Mouse (Mus musculus): Measurements from ENCODE around the gene Bhlhe41.

Gene Bhlhe41

DNA sequence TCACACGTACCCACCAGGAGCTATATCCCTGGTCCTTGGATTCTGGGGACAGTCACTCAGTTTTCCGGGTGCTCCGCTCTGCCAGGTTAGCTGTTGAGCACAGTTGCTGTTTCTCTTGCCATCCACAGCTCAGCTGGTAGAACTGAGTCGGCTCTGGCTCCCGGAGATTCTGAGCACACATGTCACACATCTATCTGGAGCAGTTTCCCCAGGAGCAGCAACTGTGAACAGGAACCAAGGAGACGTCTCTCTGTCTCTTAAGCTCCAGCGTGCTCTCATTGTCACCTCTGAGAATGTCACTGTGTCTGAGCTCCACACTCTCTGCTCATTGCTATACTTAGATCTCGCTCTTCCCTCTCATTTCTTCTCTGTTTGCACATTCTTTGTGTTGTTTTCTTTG, 32.4 kb downstream of the Bhlhe41 start:
- DNase-seq, result no peak

DNA sequence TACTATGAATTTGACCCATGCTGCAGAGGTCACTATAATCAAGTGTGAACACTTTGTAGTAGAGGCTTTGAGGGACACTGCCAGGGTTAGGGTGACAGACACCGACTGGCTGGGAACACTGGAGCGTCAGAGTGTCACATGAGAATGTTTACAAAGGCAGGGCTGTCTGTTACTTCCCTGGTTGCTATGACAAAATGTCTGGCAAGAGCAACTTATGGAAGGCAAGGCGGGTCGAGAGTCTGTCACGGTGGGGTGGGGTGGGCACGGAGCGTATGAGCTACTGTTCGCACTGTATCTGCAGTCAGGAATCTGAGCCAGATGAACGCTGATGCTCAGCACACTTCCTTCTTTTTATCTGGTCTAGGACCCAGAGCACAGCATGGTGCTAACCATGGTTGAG, 34.7 kb downstream of the Bhlhe41 start:
- DNase-seq, result peak; percentile 57

DNA sequence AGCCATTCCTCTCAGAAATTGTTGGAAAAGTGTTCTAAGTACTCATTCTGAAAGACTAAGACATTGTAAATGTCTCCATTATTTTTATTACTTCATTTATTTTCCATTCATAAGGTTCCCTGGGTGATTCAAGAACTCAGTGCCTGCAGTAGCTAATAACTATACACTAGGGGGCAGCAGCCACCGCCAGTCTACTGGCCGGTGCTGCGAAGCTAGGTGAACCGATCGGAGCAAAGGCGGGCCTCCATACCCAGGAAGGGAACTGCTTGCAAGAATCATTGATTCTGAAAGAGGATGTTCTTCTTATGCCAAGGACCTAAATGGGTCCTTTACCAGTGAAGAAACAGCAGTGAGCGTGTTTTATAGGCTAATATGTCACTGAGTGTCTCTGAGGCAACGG, 35.2 kb downstream of the Bhlhe41 start:
- DNase-seq, result peak; percentile 68

DNA sequence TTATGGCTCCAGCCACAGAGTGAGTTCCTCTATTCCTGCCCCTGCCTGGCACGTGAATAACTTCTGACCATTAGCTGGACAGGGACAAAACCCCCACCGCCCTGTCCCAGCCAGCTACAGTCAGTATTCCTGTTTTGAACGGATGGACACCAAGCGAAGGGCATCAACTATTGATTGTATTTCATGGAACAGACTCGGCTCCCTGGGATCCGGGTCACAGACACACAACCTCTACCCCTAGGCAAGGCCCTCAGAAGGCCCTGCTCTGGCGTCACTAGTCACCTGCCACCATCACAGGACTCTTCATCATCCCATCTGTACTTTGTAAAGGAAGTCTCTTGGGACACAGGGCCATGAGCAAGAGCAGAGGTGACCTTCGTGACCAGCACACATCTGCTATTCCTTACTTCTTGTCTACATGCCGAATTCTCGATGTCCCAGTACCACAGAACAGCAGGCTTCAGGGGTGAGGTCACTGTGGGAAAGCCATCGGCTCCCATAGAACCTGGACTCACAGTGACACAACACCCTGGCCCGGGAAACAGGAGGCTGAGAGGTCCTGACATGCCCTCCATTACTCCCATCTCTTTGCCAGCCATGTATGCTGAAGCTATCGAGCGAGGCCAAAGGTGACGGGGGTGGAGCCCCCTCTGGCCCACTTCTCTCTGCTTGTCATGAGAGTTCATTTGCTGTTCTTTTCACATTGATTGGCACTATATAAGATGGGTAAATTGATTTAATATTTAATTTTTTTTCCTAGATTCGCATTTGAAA, 36.1 kb downstream of the Bhlhe41 start:
- no peak for DNase-seq

DNA sequence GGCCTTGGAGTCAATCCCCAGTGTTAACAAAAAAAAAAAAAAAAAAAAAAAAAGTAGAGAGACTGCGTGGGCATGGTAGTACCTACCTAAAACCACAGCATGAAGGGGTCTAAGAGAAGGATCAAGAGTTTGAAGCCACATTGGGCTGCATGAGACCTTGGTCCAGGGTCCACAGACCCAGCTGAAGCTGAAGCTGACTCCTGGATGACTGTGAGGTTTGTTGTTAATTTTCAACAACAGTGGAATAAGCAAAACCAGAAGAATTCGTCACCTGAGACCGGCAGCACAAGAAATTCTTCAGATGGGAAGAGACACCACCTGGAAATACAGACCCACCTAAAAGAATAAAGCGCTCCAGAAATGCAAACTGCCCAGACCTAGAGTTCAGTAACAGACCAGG, 39.1 kb downstream of the Bhlhe41 start:
- DNase-seq, result no peak

DNA sequence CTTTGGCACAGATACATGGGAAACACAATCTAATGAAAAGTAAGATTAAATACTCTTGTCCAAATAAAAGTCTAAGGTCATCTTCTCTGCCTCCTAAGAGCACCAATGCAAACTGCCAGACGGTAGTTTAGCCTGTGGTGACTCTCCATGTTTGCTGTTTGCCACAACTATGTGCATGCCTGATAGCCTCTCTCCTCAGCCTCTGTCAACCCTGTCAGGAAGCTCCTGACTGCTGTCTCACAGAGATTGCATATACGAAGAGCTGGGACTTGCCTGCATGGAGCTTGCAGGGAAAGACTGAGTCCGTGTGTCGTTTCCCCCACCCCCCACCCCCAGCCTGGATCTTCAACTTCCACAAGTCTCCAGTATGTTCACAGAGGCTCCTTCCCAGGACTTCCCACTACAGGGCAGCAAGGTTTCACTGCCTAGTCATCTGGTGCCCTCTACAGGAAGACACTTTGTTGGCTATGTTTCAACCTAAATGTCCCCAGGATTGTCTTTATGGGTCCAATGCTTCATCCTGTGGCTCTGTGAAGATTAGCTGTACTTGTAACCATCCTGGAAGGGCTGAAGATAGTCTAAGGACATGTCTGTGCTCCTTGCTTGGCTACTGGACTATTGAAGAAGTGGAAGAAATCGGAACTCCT, 41.6 kb downstream of the Bhlhe41 start:
- no peak for DNase-seq

DNA sequence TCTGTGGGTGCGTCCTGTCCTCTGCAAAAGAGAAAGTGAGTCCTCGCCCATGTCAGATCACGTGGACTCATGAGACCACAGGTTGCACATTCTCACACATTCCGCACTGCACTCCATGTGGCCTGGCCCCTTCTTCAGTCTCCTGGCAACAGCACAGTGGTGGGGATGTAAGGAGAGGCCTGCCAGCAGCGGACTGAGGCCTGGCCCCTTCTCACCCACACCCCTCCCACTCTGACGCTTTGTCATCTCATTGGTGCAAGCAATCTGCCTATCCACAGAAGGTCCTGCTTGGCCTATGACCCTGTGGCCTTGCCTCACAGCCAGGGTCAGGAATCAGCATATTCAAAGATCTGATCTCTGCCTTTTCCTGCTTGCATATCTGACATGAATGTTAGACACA, 42.3 kb downstream of the Bhlhe41 start:
- no peak for DNase-seq

DNA sequence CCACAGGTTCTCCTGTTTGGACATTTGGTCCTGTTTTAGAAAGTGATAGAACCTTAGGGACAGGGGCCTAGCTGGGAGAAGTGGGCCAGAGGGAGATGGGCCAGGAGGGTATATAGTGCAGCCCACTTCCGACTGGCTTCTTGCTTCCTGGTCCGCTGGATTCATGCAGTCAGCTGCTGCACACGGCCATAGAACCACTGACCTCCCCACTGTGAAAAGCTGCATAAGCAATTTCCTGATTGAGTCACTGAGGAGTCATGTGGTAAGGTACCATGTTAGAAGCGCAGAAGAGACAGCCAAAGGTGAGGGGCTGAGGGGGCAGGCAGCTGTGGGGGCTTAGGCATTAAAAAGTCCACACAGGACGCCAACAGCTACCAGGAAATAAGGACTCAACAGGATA, 43.1 kb downstream of the Bhlhe41 start:
- DNase-seq, result no peak

DNA sequence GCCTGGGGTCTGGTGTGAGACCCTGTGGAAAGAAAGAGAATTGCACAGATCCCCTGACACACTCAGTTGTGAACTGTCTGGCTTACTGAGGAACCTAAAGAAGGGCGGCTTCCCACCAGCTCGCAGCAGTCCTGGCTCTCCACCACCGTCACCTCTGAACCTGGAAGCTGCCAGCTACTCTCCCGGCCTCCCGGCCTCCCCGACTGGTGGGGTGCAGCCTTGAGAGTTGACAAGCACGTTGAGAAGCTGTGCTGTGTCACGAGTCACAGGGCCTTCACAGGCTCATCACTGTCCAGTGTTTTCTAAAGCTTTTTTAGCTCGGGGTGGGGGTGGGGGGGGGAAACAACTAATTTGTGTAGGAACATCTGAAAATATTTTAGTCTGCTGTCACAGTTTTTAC, 46.2 kb downstream of the Bhlhe41 start:
- no peak for DNase-seq

DNA sequence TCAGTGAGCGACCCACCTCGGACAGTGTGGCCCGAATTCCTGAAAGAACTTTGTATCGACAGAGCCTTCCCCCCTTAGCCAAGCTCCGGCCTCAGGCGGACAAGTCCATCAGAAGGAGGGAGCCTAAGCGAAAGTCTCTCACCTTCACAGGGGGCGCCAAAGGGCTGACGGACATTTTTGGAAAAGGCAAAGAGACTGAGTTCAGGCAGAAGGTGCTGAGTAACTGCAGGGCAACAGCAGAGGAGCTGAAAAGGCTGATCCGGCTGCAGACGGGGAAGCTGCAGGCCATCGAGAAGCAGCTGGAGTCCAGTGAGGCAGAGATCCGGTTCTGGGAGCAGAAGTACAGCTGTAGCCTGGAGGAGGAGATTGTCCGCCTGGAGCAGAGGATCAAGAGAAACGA, 50.2 kb downstream of the Bhlhe41 start:
- DNase-seq, result no peak

DNA sequence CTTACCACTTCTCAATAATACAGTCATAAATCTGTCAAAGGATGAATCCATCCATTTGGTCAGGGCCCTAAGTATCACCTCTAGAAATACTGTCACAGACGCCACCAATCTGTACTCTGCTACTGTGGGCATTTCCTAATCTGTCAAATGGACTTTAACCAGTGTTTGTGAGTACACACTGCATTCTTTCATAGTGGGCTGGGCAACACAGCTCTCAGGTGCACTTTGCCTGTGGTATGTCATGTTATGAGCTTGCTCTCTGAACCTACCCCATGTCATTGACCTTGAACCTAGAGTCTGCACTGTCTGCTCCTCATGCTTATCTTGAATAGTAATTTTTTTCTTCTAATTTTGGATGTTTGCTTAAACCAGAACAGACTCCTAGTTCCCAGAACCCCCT, 54.2 kb downstream of the Bhlhe41 start:
- no peak for DNase-seq

DNA sequence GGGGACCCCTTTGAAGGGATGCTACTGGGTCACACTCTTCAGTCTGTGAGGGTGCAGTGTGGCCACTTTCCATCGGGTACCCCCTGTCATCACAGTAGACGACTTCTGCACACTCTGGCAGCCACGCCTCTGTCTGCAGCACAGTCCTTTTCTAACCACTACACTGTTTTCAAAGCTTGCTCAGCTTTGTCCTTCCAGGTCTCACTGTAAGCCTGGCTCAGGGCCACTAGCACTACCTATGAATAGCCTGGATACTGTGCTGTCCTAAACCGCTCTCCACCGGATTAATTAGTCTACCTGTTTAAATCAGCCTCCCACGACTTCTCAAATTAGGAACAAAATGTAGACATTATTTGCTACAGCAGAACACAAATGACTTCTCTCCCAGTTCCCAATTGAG, 55.3 kb downstream of the Bhlhe41 start:
- no peak for DNase-seq

DNA sequence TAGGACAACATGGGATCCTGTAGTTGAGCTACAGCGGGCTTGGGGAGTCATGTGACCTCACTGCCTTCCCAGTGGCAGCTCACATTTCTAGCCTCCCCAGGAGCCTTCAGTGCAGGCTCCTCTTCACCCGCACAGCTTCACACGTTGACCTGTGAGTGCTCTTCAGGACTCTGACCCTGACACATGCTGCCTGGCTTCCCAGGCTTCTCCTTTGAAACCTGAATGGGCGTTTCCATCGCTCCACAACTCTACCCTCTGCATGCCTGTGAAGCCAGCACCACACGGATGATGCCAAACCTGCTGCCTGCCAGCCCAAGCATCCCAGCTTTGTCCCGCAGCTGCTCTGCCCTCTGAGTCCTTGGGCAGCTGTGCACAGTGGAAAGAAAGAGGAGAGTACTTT, 55.8 kb downstream of the Bhlhe41 start:
- DNase-seq, result no peak
